Mouse (Mus musculus) liver, adult (tissue): ENCODE data around the gene Hrct1.

ENCODE experiments used
- GATA4 ChIP-seq: IDR thresholded peaks from 2 replicates; pipeline ENCODE4 v1.6.1; 2014; ENCODE audit warnings: mild to moderate bottlenecking, low read length; ENCODE audit not compliant: insufficient replicate concordance

The Hrct1 gene

DNA sequence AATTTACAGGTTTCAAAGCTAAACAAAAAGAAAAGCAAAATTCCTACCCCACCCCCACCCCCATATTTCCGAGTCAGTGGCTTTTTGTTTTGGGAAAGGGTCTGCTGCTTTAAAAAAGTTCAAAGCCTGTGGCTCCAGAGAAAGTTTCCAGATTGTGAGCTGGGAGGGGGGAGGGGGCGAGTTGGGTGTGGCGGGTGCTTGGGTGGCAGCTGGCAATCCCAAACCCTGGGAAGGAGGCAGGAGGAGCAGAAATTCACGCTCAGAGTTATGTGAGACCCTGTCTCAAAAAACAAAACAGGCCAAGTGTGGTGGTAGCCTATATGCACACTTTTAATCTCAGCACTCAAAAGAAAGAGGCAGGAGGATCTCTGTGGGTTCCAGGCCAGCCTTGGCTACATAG, 15.6 kb downstream of the Hrct1 start:
- no peak for TF ChIP-seq GATA4

DNA sequence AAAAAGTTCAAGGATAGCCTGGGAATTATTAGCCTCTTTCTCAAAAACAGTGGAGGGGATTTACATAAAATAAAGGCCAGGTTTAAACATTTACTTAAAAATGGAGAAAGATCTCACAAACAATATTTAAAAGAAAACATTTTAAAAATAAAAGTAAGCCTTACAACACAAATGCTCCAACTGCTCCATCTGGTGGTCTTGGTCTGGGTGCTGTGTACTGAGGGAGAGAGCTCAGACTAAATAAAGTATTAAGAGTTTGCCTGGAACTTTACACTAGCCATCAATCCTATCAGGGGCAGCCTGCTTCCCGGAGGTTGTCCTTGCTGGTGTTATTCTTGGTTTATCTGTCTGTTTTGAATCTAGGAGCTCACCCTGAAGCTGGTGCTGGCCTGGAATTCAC, 16.1 kb downstream of the Hrct1 start:
- no peak for TF ChIP-seq GATA4

DNA sequence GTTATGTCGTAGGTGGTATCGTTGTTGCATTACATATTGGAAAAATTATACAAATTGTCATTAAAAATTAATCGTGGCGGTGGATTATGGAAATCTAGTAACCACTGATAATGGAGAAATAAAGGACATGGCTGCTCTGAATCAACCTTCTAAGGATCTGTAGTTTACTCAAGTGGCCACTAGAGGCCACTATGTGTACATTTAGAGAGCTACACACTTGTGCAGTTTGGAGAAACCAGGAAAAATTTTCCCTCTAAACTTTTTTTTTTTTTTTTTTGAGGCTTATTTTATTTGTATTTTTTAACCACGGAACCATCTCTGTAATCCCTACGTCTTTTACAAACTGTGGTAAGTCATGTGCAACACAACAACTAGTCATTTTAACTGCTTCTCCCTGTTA, 18.2 kb downstream of the Hrct1 start:
- no peak for TF ChIP-seq GATA4

DNA sequence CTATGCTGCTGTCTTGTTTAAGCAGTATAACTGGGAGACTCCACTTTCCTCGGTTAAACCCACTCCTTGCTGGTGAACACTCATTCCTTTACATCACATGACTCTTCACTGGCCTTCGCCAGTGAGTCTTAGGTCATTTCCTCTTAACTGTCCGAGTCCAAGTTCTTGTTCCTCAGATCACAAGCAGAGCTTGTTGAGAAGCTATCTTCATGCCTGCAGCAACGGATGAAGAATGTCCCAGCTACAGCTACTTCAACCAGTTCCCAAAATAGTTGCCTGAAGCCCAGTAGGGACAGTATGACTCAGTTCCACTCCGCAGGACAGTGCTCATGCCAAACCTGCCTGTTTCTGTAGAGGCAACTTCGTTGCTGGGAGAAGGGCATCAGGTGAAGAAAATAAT, 30.2 kb downstream of the Hrct1 start:
- no peak for TF ChIP-seq GATA4

DNA sequence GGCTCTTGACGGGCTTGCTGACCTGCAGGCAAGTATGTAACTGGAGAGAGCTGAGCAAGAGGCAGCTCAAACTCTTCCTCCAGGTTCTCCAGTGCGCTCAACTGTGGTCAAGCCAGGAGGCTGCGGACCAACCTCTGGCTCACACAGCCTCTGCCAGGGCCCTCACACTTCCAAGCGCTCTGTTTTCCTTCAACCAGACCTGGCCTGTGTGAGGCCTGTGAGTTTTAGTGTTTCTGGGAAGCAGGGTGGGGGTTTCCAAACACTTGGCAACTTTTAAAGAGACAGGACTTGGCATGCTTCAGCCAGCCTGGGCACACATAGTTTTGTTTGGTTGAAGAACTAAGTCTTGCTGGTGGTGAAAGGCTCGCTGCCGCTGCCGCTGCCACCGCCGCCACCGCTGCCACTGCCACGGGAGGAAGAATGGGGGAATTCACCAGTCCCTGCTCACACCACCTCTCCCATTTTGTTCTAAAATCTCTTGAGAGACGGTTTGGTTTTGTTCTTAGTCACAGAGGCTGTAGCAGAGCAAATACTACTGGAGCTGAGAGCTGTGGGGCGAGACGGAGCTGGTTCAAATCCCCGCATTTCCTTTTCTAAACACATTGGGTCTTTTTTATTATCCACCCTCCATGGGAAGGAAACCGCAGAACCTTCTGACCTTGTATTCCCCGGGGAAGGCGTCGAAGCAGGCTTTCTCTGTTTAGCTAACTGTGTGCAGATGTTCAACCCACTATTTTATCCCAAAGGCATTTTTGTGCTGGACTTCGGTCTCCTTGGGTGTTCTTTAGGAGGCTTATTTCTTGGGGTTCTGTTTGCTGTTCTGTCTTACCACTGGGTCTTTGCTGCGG, 32.8 kb downstream of the Hrct1 start:
- no peak for TF ChIP-seq GATA4

DNA sequence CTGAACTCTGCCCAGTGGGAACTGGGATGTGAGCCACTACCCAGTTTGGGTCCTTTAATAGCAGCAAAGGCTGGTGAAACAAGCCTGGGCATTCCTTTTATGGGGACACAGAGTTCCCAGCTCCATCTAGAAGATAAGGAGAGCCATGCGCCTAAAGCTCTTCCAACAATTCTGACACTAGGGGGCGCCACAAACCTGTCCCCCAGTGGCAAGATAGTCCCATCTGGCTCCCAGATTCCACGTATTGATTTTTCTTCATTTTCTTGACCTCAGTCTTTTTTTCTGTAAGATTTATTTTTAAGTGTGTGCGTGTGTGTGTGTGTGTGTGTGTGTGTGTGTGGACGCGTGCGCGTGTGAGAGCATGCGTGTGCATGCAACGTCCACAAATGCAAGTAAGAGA, 33.5 kb downstream of the Hrct1 start:
- no peak for TF ChIP-seq GATA4

DNA sequence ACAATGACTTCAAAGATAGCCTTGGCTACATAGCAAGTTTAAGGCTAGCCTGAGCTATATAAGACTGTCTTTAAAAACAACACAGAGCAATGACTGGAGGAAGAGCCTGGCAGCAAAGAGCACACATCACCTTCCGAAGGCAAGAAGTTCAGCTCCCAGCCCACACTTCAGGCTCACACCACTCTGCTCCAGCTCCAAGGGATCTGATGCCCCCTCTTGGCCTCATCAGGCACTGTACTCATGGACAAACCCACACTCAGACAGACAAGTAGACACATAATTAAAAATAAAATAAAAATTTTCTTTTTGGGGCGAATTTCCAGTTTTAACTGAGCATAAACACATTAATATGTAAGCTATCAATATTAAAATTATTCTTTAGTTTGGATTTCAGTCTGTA, 34.3 kb downstream of the Hrct1 start:
- TF ChIP-seq GATA4: no peak

DNA sequence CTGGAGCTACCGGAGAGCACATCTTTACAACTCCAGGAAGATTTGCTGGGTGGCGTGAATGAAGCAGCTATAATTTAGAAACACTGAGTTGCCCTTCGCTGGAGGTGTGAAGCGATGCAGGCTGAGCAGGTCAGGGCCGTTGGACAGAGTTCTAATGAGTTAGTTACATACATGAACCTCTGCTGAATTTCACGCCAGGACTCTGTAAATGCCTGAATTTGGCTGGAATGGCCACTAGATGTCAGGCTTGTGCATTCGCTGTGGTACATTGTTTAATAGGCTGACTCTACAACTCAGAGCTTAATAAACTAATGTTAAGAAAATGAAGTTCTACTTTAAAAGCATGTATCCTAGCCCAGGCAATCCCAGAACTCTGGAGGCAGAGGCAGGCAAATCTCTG, 36.4 kb downstream of the Hrct1 start:
- no peak for TF ChIP-seq GATA4

DNA sequence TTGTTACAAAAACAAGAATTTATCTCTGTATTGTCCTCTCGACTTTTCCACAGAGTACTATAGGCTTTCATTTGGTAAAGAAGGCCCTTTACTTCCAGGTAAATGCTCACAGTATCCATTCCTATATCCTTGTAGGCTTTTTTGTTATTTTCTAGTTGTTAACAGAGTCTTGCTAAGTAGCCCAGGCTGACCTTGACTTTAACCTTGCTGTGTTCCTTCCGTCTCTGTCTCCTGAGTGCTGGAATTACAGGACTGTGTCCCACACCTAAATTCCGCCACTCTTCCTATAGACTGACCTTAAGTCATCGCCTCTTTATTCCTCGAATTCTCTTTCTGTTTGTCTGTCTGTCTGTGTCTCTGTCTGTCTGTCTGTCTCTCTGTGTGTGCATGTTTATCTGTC, 41.4 kb downstream of the Hrct1 start:
- TF ChIP-seq GATA4: no peak

DNA sequence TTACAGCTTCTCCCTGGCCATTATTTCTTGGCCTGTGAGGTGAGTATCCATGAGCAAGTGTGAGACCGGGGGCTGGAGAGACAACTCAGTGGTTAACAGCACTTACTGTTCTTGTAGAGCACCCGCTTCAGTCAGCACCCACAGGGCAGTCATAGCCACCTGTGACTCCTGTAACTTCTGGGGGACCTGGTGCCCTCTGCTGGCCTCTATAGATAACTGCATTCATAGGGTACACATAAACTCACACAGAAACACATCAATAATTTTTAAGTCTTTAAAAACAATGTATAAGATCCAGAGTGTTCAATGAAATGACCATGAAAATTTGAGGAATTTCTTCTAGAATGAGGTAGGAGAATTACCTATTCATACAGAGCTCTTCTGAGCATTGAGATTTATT, 42.4 kb downstream of the Hrct1 start:
- no peak for TF ChIP-seq GATA4

DNA sequence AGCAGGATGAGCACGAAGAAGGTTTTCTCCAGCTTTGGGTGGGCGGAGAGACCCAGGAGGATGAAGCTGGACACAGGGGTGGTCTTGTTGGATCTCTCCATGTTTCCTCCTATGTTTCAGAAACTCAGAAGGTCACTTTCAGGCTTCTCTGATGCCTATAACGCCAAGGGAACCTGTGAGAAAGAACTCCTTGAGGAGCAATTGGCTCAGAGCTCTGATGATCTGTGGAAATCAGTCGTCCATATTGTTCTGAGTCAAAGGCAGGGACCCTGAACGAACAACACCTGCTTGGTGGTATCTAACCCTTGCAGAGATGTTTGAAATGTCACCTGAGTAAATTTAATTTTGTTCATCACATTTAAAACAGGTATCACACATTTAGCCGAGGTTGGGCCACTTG, 43.9 kb downstream of the Hrct1 start, which contains the start of gene Olfr159:
Olfr159 (minus strand) TSS at position 101 of the 400 bp plus-strand sequence.
- no peak for TF ChIP-seq GATA4

DNA sequence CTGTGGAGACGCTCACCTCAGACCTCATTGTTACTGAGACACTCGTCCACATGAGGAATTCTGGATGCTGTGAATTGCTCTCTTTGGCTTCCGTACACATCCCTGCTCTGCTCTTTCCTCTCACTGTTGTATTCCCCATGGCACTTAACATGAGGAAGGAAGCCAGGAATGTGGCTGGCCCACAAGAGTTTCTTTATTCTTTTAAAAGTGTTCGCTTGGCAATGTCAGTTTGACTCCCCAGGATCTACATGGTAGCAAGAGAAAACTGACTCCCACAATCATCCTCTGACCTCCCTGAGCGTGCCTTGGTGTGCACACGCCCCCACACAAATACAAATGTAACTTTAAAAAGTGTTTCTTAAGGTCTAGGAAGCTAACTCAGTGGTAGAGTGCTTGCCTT, 44.6 kb downstream of the Hrct1 start:
- TF ChIP-seq GATA4: no peak

DNA sequence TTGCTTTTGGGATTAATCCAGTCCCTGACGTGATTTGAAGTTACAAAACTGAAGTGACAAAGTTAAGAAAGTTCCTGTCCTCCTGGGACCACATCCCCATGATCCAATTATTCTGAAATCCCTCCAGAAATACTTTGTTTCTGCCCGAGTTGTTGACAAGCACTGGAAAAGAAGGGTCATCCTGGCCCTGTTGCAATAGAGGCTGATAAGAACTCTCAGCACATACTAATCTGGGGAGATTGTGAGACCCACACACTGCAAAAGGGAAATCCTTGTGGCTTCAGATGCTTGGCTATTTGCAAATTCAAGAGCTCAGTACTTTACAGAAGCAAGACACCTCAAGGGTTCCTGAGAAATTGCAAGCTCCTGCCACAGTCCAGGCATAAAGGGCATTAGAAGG, 45.3 kb downstream of the Hrct1 start:
- no peak for TF ChIP-seq GATA4
